Mouse (Mus musculus): ENCODE results near the gene Gm37240. TPM values are rescaled to one million over a fixed set of nuclear protein-coding genes. Genes with fewer than 3 reads are reported as not detected.

Gm37240 gene
- polyA plus RNA-seq, 1 experiment: not detected

DNA sequence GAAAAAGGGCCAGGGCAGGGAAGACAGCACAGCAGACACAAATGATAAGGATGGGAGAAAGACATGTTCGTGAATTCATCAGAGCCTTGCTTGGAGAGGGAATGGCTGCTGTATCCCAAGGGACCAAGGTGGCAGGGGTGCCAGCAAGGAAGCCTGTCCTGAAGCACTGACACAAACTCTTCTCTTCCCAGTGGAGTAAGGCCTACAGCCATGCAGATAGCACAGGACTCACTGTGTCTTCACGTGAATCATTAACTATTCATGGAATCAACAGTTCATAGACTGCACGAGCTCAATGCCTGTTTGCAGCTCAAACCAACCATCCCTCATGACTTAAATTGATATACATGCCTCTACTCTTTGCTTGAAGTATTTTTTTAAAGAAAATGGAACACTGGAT is 209.4 kb downstream of the Gm37240 start:
- Histone ChIP-seq H3K4me1 (ENCODE audit: control insufficient read depth, insufficient read depth, insufficient read length, low read length) (no peaks in the 10 kb centered on the region), H3K27ac (replicated peaks; ENCODE audit: low read depth, low read length) (no peak overlapping the region), H3K4me3 (ENCODE audit: insufficient read depth, low read depth, low read length) (no peak overlapping the region)

DNA sequence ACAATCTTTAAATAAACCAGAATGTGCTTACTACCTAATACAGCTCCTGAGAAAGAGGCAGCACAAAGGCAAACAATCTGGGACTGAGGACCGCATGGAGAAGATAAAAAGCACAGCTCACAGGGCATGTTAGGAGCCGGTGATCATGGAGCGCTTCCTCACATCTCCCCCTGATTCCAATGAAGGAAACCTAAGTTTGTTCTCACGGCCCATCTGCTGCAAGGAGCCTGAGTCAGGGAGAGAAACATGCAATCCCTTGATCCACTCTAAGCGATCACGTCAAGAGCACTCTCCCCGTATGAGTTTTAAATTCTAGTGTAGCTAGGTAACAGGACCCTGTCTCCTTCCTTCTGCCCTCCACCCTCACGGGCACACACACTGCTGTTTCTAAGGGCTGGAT is 210.2 kb downstream of the Gm37240 start:
- Histone ChIP-seq H3K4me1 (ENCODE audit: control insufficient read depth, insufficient read depth, insufficient read length, low read length) (no peaks in the 10 kb centered on the region), H3K27ac (replicated peaks; ENCODE audit: low read depth, low read length) (no peak overlapping the region), H3K4me3 (ENCODE audit: insufficient read depth, low read depth, low read length) (no peak overlapping the region)

DNA sequence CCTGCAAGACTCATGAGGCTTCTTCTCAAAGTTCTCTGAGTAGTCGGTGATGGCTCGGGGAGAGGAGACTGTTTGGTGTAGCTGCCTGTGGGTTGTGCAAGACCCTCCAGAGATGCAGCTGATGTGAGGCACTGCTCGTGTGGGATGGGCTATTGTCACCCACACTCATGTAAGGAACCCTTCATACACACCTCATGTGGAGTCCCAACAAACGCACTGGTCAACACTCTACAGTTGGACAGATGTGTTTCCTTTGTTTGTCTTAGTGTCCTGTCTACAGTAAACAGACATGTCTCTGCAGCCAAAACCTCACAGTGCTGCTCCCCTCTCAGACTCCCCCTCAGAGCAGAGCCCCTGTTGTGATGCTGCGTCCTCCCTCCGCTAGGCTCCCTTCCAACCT is 217.5 kb downstream of the Gm37240 start:
- H3K4me3 ChIP-seq (ENCODE audit: insufficient read depth, low read depth, low read length): no peak overlapping the region
- H3K27ac ChIP-seq (replicated peaks; ENCODE audit: low read depth, low read length): no peak overlapping the region
- no peaks in the 10 kb centered on the region for H3K4me1 ChIP-seq (ENCODE audit: control insufficient read depth, insufficient read depth, insufficient read length, low read length)

DNA sequence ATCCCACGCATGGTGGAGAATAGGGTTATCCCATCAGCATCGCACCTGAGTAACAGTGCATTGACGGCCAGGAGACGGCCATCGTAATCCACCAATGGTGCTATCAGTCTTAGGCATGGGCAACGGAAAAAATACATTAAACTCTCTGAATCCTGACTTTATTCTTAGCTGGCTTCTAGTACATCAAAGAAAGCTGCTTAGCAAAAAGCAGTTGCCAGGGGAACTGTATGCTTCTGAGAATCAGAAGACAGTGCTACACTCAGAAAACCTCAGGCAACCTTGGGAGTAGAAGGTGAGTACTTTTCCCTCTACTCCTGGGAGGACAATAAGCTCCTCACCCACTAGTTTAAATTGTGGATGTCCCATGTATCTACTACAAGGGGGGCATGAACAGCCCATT is 219.6 kb downstream of the Gm37240 start:
- Histone ChIP-seq H3K4me3 (ENCODE audit: insufficient read depth, low read depth, low read length) (no peak overlapping the region), H3K4me1 (ENCODE audit: control insufficient read depth, insufficient read depth, insufficient read length, low read length) (no peaks in the 10 kb centered on the region), H3K27ac (replicated peaks; ENCODE audit: low read depth, low read length) (no peak overlapping the region)

DNA sequence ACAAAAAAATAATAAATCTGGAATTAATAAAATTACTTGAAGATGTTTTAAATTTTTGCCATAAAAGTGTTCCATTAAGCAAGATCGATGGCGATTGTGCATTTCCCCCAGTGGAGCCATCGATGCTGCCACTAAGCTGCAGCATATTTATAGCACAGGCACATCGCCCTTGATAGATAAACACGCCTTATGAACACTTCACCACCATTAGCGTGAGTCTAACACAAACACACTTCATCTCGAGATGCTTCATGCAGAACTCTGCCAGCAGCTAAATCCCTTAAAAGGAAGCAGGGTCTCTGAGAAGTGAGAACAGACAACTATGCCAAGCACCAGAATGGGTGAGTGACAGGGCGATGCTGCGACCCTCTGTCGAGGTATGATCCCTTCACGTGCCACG is 220.6 kb downstream of the Gm37240 start:
- H3K27ac ChIP-seq (replicated peaks; ENCODE audit: low read depth, low read length): no peak overlapping the region
- no peaks in the 10 kb centered on the region for H3K4me1 ChIP-seq (ENCODE audit: control insufficient read depth, insufficient read depth, insufficient read length, low read length)

DNA sequence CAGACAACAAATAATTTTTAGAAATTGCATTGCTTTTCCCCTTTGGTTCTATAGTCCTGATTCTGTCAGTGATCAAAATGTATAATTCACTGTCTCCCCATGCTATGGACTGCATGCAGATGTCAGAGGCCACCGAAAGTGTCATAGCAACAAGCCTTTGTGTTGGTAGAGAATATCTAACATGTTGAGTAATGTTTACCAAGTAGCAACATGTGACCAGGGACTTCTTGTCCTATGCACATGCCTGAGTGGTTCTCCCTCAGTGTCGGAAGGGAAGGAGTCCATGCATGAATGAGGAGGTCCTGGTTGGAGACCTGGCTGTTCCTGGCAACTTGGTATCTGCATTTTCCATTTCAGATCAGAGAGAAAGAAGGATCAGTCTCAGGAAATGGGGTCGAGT is 221.2 kb downstream of the Gm37240 start:
- Histone ChIP-seq H3K27ac (replicated peaks; ENCODE audit: low read depth, low read length) (no peak overlapping the region), H3K4me1 (ENCODE audit: control insufficient read depth, insufficient read depth, insufficient read length, low read length) (no peaks in the 10 kb centered on the region), H3K4me3 (ENCODE audit: insufficient read depth, low read depth, low read length) (no peak overlapping the region)

More for the DNA sequence above, 220.6 kb downstream of the Gm37240 start:
- H3K4me3 ChIP-seq (ENCODE audit: insufficient read depth, low read depth, low read length): no peak overlapping the region

DNA sequence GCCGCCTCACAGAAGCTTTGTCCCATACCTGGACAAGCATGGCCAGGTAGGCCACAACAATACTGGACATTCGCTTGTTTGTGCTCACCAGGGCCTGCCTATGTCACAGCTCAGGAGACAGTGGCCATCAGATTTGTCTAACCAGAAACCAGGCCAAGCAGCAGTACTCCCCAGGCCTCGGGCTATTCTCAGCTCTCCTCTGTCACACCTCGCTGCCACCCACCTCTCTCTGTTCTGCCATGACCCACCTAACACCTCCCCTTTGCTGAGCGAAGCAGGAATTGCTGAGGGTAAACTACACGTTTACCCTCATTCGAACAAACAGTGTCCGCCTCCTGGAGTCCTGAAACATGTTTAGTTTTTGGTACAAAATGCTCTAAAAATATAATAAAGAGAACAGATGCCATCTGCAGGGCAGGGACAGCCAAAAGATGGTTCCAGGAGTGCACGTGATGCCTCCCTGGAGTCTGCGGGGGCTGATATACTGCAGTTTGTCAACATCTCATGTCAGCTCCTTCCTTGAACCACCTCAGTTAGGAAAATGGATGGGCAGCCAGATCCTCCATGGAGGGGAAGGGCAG is 222.6 kb downstream of the Gm37240 start:
- Histone ChIP-seq H3K4me1 (ENCODE audit: control insufficient read depth, insufficient read depth, insufficient read length, low read length) (no peaks in the 10 kb centered on the region), H3K27ac (replicated peaks; ENCODE audit: low read depth, low read length) (no peak overlapping the region), H3K4me3 (ENCODE audit: insufficient read depth, low read depth, low read length) (no peak overlapping the region)

DNA sequence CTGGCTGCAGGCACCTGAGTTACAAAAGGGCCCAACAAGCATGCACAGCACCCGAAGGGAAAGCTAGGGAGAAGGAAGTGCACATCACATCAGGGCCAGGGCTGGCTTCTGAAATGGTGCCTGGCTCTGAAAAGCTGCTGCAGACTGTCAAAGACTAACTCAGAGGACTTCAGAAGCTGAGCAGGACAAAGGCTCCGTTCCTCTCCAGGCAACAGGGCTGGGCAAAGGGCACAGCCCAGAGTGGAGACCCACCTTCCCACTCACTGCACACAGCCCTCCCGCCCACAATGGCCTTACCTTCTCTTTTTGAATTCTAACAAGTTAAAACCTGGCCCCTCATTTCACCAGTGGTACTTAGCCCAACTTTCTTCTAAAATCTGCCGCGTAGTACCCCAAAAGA is 223.5 kb downstream of the Gm37240 start:
- Histone ChIP-seq H3K4me1 (ENCODE audit: control insufficient read depth, insufficient read depth, insufficient read length, low read length) (no peaks in the 10 kb centered on the region), H3K4me3 (ENCODE audit: insufficient read depth, low read depth, low read length) (no peak overlapping the region), H3K27ac (replicated peaks; ENCODE audit: low read depth, low read length) (no peak overlapping the region)

DNA sequence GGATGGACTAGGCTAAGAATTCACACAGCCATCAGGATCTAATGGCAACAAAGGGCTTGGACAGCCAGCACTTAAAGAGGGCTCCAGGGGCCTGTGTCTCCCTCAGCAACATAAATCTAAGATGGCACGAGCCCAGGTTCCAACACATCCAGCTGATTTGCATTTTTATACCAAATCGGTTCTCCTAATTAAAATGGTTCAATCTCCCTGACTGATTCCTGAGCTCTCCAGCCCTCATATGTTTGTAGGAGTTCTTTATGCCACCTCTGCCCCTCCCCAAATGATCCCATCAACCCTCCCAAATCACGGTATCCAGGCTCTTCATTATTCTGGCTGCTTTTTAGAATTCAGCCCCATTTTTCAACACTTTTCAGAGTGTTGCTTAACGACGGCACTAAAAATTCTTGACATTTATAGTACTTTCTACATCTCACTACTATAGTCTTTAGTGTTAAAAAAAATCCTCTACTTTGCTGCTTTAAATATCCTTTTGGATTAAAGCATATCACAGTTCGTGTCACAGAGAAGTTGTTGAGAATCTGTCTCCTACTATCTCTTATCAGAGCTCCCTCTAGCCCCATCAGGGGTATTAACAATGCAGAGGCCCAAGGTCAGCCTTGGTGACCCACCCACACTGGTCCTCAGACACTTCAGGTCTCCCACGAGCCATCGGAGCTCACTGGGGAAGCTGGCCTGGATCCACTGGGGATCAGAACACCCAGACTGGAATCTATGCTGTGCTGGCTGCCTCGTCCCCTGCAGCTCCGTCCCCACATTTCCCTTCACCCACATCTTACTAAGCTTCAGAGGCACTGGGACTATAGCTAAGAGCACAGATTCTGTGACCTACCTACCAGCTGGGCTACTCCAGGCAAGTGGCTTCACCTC is 225.1 kb downstream of the Gm37240 start:
- Histone ChIP-seq H3K4me1 (ENCODE audit: control insufficient read depth, insufficient read depth, insufficient read length, low read length) (no peaks in the 10 kb centered on the region), H3K4me3 (ENCODE audit: insufficient read depth, low read depth, low read length) (no peak overlapping the region), H3K27ac (replicated peaks; ENCODE audit: low read depth, low read length) (no peak overlapping the region)

DNA sequence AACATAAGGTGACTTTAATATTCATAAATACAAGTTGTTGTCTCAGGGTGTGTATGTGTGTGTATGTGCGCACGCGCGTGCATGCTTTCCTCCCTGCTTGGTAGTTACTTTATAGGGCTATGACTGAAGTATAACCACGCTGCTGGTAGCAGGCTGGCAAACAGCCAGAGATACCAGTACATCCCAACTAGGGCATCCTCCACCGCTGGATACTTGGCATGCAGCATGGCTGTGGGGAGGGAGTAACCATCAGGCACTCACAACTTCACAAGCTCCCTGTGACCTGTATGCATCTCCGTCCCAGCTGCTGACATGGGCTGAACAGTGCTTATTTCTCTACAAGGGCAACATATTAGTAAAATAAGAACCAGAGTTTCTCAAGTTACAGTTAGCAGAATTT is 227.6 kb downstream of the Gm37240 start:
- H3K27ac ChIP-seq (replicated peaks; ENCODE audit: low read depth, low read length): no peak overlapping the region
- H3K4me1 ChIP-seq (ENCODE audit: control insufficient read depth, insufficient read depth, insufficient read length, low read length): no peaks in the 10 kb centered on the region
- H3K4me3 ChIP-seq (ENCODE audit: insufficient read depth, low read depth, low read length): no peak overlapping the region

DNA sequence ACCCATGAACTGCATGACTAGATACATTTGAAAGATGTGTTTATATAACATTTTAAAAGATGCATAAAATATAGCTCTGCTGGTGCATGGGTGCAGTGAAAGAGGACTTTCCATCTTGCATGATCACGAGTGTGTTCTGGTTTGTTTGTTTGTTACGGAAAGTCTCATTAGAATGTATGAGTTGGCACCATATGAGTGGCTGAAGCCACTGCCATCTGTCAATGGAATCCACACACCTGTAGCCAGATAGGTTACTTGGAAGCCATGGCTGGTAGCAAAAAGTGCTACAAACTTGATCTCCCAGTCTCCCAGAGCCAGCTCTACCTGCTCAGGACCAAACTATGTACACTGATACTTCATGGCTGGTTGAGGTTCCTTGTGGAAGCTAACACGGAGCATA is 231.8 kb downstream of the Gm37240 start:
- H3K27ac ChIP-seq (replicated peaks; ENCODE audit: low read depth, low read length): no peak overlapping the region
- H3K4me1 ChIP-seq (ENCODE audit: control insufficient read depth, insufficient read depth, insufficient read length, low read length): no peaks in the 10 kb centered on the region
- no peak overlapping the region for H3K4me3 ChIP-seq (ENCODE audit: insufficient read depth, low read depth, low read length)

DNA sequence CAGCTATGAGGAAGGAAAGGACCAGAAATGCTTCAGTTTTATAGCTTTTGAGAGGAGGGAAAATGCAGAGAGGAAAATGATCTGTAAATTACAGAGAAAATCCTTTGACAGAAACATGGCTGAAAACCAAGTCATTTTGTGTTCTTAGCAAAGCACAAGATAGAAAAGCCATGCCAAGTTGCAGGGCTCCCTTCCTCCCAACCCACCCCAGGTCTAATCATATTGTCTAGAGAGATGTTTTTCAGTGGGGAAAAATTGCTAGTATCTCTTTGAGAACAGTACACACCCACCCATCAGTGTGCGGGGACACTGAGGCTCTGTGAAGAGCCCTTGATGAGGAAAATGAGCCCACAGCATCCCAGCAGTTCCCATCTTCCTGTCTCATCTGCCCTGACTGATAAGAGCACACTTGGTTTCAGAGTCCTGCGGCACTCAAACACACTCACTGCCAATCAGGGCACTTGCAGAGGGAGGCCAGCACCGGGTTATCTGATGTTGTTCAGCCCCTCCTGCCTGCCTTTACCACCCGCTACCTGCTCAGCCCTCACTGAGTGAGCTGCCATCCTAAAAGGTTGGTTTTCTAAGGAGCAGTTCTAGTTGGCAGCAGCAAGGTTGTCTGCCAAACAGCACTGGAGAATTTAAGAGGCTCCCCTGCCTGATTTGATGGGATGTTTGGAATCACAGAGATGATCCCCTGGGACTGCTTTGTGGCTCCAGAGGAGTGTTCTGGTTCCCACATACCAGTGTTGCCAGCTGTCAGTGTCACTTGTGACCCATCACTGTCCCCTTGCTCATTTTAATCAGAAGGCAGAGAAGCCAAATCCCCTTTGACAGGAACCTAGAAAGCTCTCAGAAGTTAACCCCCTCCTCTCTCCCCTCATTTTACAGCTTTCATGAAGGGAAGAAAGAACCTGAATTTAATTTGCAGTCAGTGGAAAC is 234.3 kb downstream of the Gm37240 start:
- no peak overlapping the region for H3K4me3 ChIP-seq (ENCODE audit: insufficient read depth, low read depth, low read length)
- H3K27ac ChIP-seq (replicated peaks; ENCODE audit: low read depth, low read length): no peak overlapping the region
- H3K4me1 ChIP-seq (ENCODE audit: control insufficient read depth, insufficient read depth, insufficient read length, low read length): no peaks in the 10 kb centered on the region

DNA sequence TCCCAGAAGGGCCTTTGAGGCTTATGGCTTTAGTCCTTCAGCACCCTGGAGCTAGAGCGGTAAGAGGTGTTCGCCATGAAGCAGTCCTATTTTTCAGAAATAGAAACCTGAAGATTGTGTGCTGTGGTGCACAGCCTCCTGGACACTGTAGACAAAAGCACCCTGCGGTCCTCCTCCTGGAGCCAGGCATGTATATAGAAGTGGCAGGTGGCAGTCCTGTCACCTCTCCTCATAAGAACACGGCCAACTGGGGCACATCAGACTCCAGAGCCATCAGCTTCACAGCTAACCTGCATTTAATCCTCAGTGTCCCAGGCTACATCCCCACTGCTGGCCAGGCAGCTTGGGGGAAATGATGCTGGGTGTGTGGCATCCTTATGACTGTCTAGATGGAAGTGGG is 238.1 kb downstream of the Gm37240 start:
- H3K4me3 ChIP-seq (ENCODE audit: insufficient read depth, low read depth, low read length): no peak overlapping the region
- no peaks in the 10 kb centered on the region for H3K4me1 ChIP-seq (ENCODE audit: control insufficient read depth, insufficient read depth, insufficient read length, low read length)

DNA sequence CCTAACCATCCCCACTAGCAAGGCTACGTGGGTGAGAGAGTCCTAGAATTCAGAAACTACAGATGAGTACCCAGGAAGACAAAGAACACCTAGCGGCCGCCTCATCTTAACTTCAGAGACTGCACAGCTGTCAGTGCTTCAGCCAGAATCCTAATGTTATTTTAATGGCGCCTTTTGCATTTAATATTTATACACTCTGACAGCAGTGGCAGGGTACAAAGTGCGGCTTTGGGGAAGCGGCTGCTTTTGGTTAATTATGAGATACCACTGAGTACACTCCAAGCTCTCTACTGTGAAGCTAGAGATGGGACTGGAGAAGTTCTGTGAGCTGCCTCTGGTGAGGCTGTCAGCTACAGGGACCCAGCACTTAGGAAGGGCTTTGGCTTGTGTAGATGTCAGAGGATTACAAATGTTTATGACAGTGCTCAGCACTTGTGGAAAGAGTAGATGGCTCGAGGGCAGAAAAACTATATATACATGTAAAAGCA is 241.8 kb downstream of the Gm37240 start:
- H3K27ac ChIP-seq (replicated peaks; ENCODE audit: low read depth, low read length): no peak overlapping the region
- H3K4me1 ChIP-seq (ENCODE audit: control insufficient read depth, insufficient read depth, insufficient read length, low read length): no peaks in the 10 kb centered on the region
- H3K4me3 ChIP-seq (ENCODE audit: insufficient read depth, low read depth, low read length): no peak overlapping the region

More for the DNA sequence above, 238.1 kb downstream of the Gm37240 start:
- no peak overlapping the region for H3K27ac ChIP-seq (replicated peaks; ENCODE audit: low read depth, low read length)

DNA sequence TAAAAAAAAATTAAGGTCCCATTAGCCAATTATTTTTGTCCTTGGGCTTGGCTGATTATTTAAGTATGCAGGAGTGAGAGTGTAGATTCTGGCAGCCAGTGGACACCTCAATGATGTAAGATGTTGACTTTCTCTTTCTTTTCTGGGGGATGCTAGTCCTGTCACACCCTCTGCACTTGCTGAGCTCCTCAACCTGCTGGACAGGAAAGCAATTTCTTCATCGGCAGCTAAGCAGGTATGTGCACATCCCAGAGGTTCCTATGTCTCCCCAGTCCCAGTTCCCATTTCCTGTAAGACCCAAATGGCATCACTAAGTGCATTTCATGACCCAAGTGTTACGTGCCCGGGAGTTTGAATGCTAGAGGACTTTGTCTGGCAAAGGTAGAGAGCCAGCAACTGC is 242.5 kb downstream of the Gm37240 start:
- no peak overlapping the region for H3K4me3 ChIP-seq (ENCODE audit: insufficient read depth, low read depth, low read length)
- no peaks in the 10 kb centered on the region for H3K4me1 ChIP-seq (ENCODE audit: control insufficient read depth, insufficient read depth, insufficient read length, low read length)
- H3K27ac ChIP-seq (replicated peaks; ENCODE audit: low read depth, low read length): no peak overlapping the region
